Mouse (Mus musculus) brain, embryonic 14.5 days (tissue): ENCODE measurements at regions not wholly inside any gene's neighbourhood (a gene's known extent, or its start where the extent isn't known, plus 50 kb on each side); places are given as distances from the start of the nearest gene placed in this dataset.

Experiments used
- CTCF ChIP-seq: fragments of 200-500 bp; IDR thresholded peaks from 2 replicates; pipeline ENCODE4 v1.5.1; 2012; ENCODE audit warnings: inconsistent platforms, mild to moderate bottlenecking, moderate library complexity, borderline replicate concordance; ENCODE audit not compliant: insufficient read depth, insufficient read length; ENCODE audit errors: extremely low read depth
- POLR2A ChIP-seq: fragments of 200-500 bp; IDR thresholded peaks from 2 replicates; pipeline ENCODE4 v1.6.1; 2012; ENCODE audit warnings: mild to moderate bottlenecking, inconsistent platforms, borderline replicate concordance; ENCODE audit not compliant: poor library complexity, insufficient read depth, insufficient read length, severe bottlenecking; ENCODE audit errors: extremely low read depth

- no peak for TF ChIP-seq POLR2A
- TF ChIP-seq CTCF: no peak
Measured at GRCm38 (mm10) chr7:77413606-77414005, 1183.9 kb downstream of the Agbl1 start.
